Mouse (Mus musculus) heart, adult 2 months (tissue): ENCODE measurements at regions not wholly inside any gene's neighbourhood (a gene's known extent, or its start where the extent isn't known, plus 50 kb on each side); places are given as distances from the start of the nearest gene placed in this dataset.

Experiments
- CTCF ChIP-seq: fragments of 200-600 bp; IDR thresholded peaks from 2 replicates; pipeline ENCODE4 v1.8.1; 2022; ENCODE audit warnings: antibody characterized with exemption, mild to moderate bottlenecking, moderate library complexity
- POLR2A ChIP-seq: fragments of 200-500 bp; IDR thresholded peaks from 2 replicates; pipeline ENCODE4 v1.6.1; 2011; ENCODE audit warnings: mild to moderate bottlenecking, low read depth, low read length, control low read depth; ENCODE audit not compliant: insufficient read depth

DNA sequence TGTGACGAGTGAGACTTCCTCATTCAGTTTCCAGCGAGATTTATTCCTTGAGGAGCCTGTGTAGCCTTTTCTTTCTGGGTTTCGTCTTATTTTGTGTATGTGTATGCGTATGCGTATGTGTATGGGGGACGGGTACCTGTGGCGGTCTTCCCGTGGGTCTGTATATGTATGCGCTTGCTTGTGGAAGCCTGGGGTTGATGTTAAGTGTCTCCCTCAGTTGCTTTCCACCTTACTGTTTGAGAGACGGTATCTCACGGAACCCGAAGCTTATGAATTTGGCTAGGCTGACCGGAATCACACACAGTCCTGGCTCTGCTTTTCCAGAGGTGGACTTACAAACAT, 87.1 kb downstream of the Ankrd50 start:
- TF ChIP-seq CTCF (no peak), POLR2A (no peak)
